Mouse (Mus musculus): ENCODE results near the gene Ecsit.
A peak's percentile ranks its signal among the peaks of the same experiment; 100 is the strongest.
"Not testable (repeated sequence)": the region's sequence is repeated elsewhere in the genome, so short reads cannot be mapped to it uniquely, and the experiment has no call there.

The Ecsit gene

GRCm38 (mm10) chr9:22089986-22090385, 4.7 kb upstream of the Ecsit start:
- no peak for DNase-seq (ENCODE audit: low spot score)

GRCm38 (mm10) chr9:22089281-22089680, 4.0 kb upstream of the Ecsit start:
- DNase-seq (ENCODE audit: low spot score), result no peak

GRCm38 (mm10) chr9:22087034-22087618, 1.9 kb upstream of the Ecsit start:
- no peak for DNase-seq (ENCODE audit: low spot score)

GRCm38 (mm10) chr9:22086012-22086411, 774 bp upstream of the Ecsit start:
- DNase-seq (ENCODE audit: low spot score), result no peak

DNA sequence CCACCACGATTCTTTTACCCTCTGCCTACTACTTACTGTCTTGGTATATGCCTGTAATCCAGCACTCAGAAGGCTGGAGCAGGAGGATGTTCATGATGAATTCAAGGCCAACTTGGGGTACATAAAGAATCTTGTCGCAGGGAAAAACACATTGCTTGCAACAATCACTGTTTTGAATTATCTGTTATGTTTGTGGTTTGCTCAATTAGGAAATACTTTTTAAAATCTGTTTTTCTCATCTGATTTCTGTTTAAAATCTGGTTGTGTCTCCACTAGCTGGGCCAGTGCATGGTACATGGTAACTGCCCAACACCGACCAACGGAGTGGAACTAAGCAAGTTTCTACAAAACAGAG, 594 bp downstream of the Ecsit start:
- no peak for DNase-seq (ENCODE audit: low spot score)

GRCm38 (mm10) chr9:22076223-22076622, 9.0 kb downstream of the Ecsit start:
- no peak for DNase-seq (ENCODE audit: low spot score)

- DNase-seq (ENCODE audit: low spot score), result not testable (repeated sequence)
Measured at GRCm38 (mm10) chr9:22075778-22076177, 9.5 kb downstream of the Ecsit start.

DNA sequence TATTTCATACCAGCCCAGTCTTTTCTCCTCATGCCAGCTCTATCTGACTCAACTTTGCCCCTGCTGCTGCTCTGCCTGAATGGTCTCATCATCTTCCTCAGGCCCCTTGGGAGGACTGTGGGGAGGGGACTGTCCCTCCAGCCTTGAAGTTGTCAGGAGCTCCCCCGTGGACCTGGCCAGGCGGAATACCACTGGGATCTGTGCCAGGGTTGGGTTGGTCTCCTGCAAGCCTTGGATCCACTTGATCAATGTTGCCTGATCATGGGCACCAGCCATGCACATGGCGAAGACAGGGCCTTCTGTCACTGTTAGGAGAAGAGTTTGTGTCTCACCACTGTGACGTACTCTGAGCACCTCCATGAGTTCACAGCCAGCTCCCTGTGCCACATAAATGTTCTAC, 13.0 kb downstream of the Ecsit start:
- peak; percentile 57 for DNase-seq (ENCODE audit: low spot score)

- peak; percentile 98 for DNase-seq (ENCODE audit: low spot score)
Measured at GRCm38 (mm10) chr9:22070791-22071573, 14.3 kb downstream of the Ecsit start, which contains the start of the genes Gm49318 and Zfp653. TSS of gene Gm49318 (minus strand) at chr9:22071259. TSS of gene Zfp653 (minus strand) at chr9:22071376.

GRCm38 (mm10) chr9:22069881-22070553, 15.2 kb downstream of the Ecsit start:
- no peak for DNase-seq (ENCODE audit: low spot score)

GRCm38 (mm10) chr9:22067195-22067594, 18.0 kb downstream of the Ecsit start:
- no peak for DNase-seq (ENCODE audit: low spot score)

- DNase-seq (ENCODE audit: low spot score), result peak; percentile 81
Measured at GRCm38 (mm10) chr9:22066433-22066832, 18.8 kb downstream of the Ecsit start.

- DNase-seq (ENCODE audit: low spot score), result no peak
Measured at GRCm38 (mm10) chr9:22065642-22066041, 19.6 kb downstream of the Ecsit start.

DNA sequence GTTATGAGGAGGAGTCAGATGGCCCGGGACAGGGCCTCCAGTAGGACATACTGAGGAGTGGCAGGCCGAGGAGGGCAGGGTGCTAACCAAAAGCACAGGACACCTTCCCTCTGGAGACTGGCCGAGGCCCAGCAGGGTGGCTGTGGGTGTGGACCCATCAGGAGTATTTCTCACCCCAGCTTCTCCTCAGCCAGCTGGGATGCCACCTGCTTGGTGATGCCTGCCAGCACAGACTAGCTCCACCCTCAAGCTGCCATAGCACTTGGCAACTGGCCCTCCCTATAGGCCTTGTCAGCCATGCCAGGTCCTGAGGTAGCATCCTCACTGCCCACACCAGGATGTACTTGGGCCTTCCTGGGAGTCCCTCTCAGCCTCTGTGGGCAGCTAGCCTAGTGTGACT, 20.9 kb downstream of the Ecsit start:
- DNase-seq (ENCODE audit: low spot score), result no peak

GRCm38 (mm10) chr9:22061339-22061738, 23.9 kb downstream of the Ecsit start:
- DNase-seq (ENCODE audit: low spot score), result no peak

DNA sequence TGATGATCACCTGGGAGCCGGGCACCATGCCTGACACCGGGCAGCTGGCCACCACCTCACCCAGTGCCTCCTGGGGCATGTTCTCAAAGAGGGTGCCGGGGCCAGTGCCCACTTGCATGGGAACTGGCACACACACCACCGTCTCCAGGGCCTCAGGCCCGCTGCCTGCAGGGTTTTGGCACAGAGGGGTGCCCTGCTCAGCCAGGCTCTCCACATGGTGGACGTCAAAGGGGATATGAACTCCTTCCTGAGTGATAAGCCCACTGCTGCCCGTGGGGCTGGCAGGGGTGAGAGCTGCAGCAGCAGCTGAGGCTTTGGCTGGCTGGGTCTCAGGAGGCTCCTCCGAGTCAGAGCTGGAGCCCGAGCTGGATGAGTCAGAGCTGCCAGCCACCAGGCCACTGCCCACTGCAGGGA, 27.2 kb downstream of the Ecsit start:
- DNase-seq (ENCODE audit: low spot score), result no peak

DNA sequence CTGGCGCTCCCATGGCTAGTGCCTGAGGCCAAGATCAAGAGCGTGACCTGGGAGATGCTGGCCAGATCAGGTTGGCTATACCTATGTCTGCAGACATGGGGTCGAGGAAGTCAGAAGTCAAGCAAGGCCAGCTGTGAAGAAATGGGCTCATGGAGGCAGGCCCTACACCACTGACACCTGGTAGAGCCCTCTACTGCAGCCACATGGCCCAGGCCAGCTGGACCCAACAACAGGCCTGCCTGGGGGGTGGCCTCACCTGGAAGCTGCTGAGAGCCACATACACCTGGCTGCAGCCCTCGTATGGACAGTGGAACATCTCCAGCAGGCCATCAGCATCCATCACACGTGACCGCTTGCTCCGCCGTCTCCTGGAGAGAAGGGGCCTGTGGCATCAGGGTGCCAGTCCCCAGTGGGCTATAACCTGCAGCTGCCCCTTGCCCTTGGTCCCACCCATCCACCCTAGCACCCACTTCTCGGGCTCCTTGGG, 28.2 kb downstream of the Ecsit start:
- DNase-seq (ENCODE audit: low spot score), result no peak

GRCm38 (mm10) chr9:22056303-22056910, 28.8 kb downstream of the Ecsit start:
- DNase-seq (ENCODE audit: low spot score), result no peak

- DNase-seq (ENCODE audit: low spot score), result no peak
Measured at GRCm38 (mm10) chr9:22055713-22056112, 29.5 kb downstream of the Ecsit start.

DNA sequence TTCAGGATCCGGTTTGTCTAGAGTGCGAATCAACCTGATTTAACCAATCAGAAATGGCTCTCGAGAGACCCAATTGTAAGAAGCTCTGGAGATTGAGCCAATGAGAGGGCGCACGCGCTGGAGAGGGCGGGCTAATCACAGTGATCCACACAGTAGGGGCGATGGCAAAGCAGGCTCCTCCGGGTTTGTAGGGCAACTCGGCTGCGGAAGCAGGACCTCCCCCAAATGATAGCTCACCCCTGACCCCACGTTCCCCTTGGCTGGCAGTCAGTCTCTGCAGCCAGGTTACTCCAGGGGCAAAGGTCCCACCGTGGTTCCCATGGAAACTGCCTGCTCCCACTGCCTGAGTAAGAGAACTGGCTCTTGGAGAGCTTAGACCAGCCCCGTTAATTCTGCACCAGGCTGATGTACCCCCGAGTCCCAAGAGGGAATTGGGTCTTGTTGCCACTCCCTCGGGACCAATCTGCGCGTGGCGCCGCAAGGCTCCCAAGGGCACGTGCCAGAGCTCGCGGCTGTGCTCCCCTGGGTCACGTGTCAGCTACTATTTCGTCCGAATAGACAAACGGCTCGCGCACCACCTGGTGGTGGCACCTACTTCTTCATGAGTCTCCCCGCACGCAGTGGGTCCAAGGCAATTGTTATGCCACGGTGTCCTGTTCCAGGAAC, 30.7 kb downstream of the Ecsit start:
- DNase-seq (ENCODE audit: low spot score), result peak; percentile 81

DNA sequence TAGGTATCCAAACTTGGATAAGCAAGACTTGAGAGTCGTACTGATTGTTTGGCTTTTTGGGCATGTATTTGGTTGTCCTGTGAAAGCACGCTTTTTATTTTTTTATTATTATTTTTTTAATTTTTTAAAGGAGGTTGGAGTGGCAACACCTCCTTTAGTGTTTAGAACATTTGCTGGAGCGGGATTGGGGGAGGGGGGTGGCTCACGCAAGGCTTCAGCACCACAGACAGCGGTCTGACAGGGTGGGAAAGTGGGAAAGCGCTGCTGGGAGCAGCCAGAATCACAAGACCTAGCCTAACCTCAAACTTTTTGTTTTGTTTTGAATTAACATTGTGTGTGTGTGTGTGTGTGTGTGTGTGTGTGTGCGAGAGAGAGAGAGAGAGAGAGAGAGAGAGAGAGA, 31.6 kb downstream of the Ecsit start:
- DNase-seq (ENCODE audit: low spot score), result no peak

DNA sequence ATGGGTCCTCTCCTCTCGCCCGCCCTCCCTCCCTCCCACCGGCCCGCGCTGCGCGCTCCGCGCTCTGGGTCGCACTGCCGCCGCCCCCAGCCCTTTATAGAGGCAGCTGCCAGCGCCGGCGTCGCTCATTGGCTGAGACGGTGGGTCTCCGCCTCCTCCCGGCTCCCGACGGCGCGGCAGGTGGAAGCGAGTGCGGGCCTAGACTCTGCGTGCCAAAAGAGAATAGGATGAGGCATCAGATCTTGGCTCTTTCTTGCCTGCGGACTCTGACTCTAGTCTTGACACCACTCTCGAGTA, 33.3 kb downstream of the Ecsit start, which contains the start of gene Elavl3:
TSS of gene Elavl3 (minus strand) at position 66 of the 297 bp plus-strand sequence.
- no peak for DNase-seq (ENCODE audit: low spot score)
